Mouse (Mus musculus) forelimb bud, embryonic 11.5 days (tissue): ENCODE data around the gene Ghitm.
A peak's percentile ranks its signal among the peaks of the same experiment; 100 is the strongest.

Experiments
- DNase-seq: peaks from one replicate; pipeline ENCODE4 v3.0.0-alpha.2; 2012; ENCODE audit warnings: low read depth, low spot score

The Ghitm gene

DNA sequence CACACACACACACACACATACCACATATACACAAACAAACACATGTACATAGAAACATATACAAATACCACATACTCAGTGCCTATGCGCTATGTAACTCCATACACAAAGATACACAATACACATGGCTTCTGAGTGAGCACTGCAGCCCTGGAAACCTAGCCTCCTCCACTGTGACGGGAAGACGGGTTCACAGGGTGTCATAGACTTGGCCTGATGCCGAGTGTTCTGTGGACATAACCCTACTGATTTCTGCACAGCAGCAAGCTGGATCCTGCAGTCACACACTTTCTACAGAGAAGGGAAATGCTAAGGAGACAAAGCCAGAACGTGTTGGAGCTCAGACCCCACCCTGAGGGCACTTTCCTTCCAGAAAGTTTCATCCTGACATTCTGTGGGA lies 30.3 kb downstream of the Ghitm start:
- no peak for DNase-seq

GRCm38 (mm10) chr14:37102484-37102883 lies 32.6 kb downstream of the Ghitm start:
- no peak for DNase-seq

DNA sequence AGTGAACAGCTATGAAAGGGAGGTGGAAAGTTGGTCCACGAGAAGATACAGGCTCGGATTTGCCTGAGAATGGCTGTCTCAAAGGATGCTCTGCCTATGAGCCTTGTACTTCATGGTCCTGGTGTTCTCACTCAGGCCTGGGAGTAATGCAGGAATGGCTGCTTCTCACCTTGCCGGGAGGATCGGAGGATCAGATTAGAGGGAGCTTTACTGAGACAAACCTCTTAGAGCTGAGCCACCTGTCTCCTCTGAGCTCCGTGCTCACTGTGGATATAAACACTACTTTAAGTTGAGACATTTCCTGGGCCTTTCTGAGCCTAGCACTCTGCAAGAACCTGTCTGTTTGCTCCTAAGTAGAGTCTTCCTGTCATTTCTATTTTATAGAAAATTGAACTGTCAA lies 33.5 kb downstream of the Ghitm start:
- no peak for DNase-seq

DNA sequence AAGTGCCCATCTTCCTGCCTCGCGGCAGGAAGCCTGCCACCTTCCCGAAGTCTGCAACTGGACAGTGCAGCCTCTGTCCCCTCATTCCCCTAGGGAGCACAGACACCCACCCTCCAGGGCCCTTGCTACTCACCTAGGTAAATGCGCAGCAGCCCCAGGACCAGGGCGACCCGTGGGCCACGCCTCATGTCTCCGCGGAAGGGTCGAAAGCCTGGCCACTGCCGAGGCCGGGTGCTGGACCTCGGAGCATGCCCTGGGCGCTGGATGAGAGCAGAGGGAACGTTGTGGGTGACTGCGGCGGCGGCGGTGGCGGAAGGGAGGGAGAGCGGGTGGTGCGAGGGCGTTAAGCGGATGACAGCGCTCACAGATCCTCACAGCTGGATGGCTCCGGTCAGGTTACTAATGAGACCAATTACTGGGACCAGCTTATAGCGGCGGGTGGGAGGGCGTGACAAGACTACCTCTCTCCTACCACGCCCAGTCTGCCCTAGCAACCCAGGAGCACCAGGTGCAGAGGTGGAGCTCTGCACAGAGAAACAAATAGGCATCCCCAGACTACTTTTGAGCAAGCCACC lies 37.0 kb downstream of the Ghitm start, which contains the start of gene Cdhr1:
Cdhr1 (minus strand) TSS at position 392 of the 575 bp plus-strand sequence.
- peak; percentile 37 for DNase-seq

- DNase-seq = no peak
These were observed 39.5 kb downstream of the Ghitm start for GRCm38 (mm10) chr14:37095556-37095955.

- DNase-seq = no peak
These were observed 40.6 kb downstream of the Ghitm start for GRCm38 (mm10) chr14:37094436-37094835.

GRCm38 (mm10) chr14:37083755-37084154 lies 51.3 kb downstream of the Ghitm start:
- DNase-seq = no peak

GRCm38 (mm10) chr14:37080724-37081123 lies 54.3 kb downstream of the Ghitm start:
- no peak for DNase-seq
